Mouse (Mus musculus): ENCODE measurements around the gene Cgnl1. TPM values are rescaled to one million over a fixed set of nuclear protein-coding genes. Genes with fewer than 3 reads are reported as not detected.

The Cgnl1 gene
- polyA plus RNA-seq, 1 experiment from 2014 or later: 4.6 TPM

- 91% methylated on average over 3 of the region's 3 CpGs for WGBS
These were observed 106.5 kb downstream of the Cgnl1 start for GRCm38 (mm10) chr9:71664855-71665254.

GRCm38 (mm10) chr9:71663421-71664217, 107.8 kb downstream of the Cgnl1 start:
- no peaks in the 10 kb centered on the region for H3K9me3 ChIP-seq (ENCODE audit: control insufficient read depth, low read length)
- H3K4me2 ChIP-seq: no peak overlapping the region
- ATAC-seq (ENCODE audit: low FRiP score): no peak
- no peak overlapping the region for H3K9ac ChIP-seq (ENCODE audit: low read length)
- H3K36me3 ChIP-seq (ENCODE audit: control insufficient read depth, insufficient read depth, low read length): no peaks in the 10 kb centered on the region
- no peaks in the 10 kb centered on the region for H3K4me1 ChIP-seq (ENCODE audit: control insufficient read depth, insufficient read depth, low read length)
- DNase-seq (ENCODE audit: low spot score, missing footprints): no peak
- H3K27me3 ChIP-seq (ENCODE audit: control insufficient read depth, insufficient read depth, low read length): no peaks in the 10 kb centered on the region
- WGBS: 72% methylated on average over 11 of the region's 11 CpGs
- H3K4me3 ChIP-seq (ENCODE audit: low read depth, low read length): no peak overlapping the region
- no peak overlapping the region for H3K27ac ChIP-seq (ENCODE audit: low read depth, low read length)

More at GRCm38 (mm10) chr9:71664855-71665254, 106.5 kb downstream of the Cgnl1 start:
- Histone ChIP-seq H3K4me3 (ENCODE audit: low read depth, low read length) (no peak overlapping the region), H3K4me1 (ENCODE audit: control insufficient read depth, insufficient read depth, low read length) (no peaks in the 10 kb centered on the region), H3K27ac (ENCODE audit: low read depth, low read length) (no peak overlapping the region), H3K4me2 (no peak overlapping the region), H3K9me3 (ENCODE audit: control insufficient read depth, low read length) (no peaks in the 10 kb centered on the region), H3K9ac (ENCODE audit: low read length) (no peak overlapping the region), H3K36me3 (ENCODE audit: control insufficient read depth, insufficient read depth, low read length) (no peaks in the 10 kb centered on the region), H3K27me3 (ENCODE audit: control insufficient read depth, insufficient read depth, low read length) (no peaks in the 10 kb centered on the region)
- DNase-seq (ENCODE audit: low spot score, missing footprints) (no peak), ATAC-seq (ENCODE audit: low FRiP score) (no peak)

- Histone ChIP-seq H3K9me3 (ENCODE audit: control insufficient read depth, low read length) (no peaks in the 10 kb centered on the region; the same call in 1 of the 2 replicates), H3K4me2 (no peak overlapping the region), H3K4me3 (ENCODE audit: low read depth, low read length) (no peak overlapping the region), H3K27me3 (ENCODE audit: control insufficient read depth, insufficient read depth, low read length) (no peaks in the 10 kb centered on the region), H3K36me3 (ENCODE audit: control insufficient read depth, insufficient read depth, low read length) (no peaks in the 10 kb centered on the region), H3K4me1 (ENCODE audit: control insufficient read depth, insufficient read depth, low read length) (no peaks in the 10 kb centered on the region), H3K27ac (ENCODE audit: low read depth, low read length) (no peak overlapping the region), H3K9ac (ENCODE audit: low read length) (no peak overlapping the region)
- ATAC-seq (ENCODE audit: low FRiP score) (peak; percentile 48; the same call in 1 of the 2 replicates), DNase-seq (ENCODE audit: low spot score, missing footprints) (no peak)
- 62% methylated on average over 9 of the region's 9 CpGs for WGBS
These were observed 110.9 kb downstream of the Cgnl1 start for GRCm38 (mm10) chr9:71660540-71660939.

GRCm38 (mm10) chr9:71659681-71660080, 111.7 kb downstream of the Cgnl1 start:
- ATAC-seq (ENCODE audit: low FRiP score): no peak
- H3K9ac ChIP-seq (ENCODE audit: low read length): no peak overlapping the region
- no peaks in the 10 kb centered on the region for H3K36me3 ChIP-seq (ENCODE audit: control insufficient read depth, insufficient read depth, low read length)
- no peak overlapping the region for H3K4me3 ChIP-seq (ENCODE audit: low read depth, low read length)
- 63% methylated on average over 5 of the region's 5 CpGs for WGBS
- no peaks in the 10 kb centered on the region; the same call in 1 of the 2 replicates for H3K9me3 ChIP-seq (ENCODE audit: control insufficient read depth, low read length)
- DNase-seq (ENCODE audit: low spot score, missing footprints): no peak
- H3K4me1 ChIP-seq (ENCODE audit: control insufficient read depth, insufficient read depth, low read length): no peaks in the 10 kb centered on the region
- H3K4me2 ChIP-seq: no peak overlapping the region
- no peaks in the 10 kb centered on the region for H3K27me3 ChIP-seq (ENCODE audit: control insufficient read depth, insufficient read depth, low read length)
- no peak overlapping the region for H3K27ac ChIP-seq (ENCODE audit: low read depth, low read length)

- Histone ChIP-seq H3K9me3 (ENCODE audit: control insufficient read depth, low read length) (no peaks in the 10 kb centered on the region; the same call in 1 of the 2 replicates), H3K4me1 (ENCODE audit: control insufficient read depth, insufficient read depth, low read length) (no peaks in the 10 kb centered on the region), H3K27me3 (ENCODE audit: control insufficient read depth, insufficient read depth, low read length) (no peaks in the 10 kb centered on the region), H3K4me2 (no peak overlapping the region), H3K4me3 (ENCODE audit: low read depth, low read length) (no peak overlapping the region), H3K9ac (ENCODE audit: low read length) (no peak overlapping the region), H3K27ac (ENCODE audit: low read depth, low read length) (no peak overlapping the region), H3K36me3 (ENCODE audit: control insufficient read depth, insufficient read depth, low read length) (no peaks in the 10 kb centered on the region)
- no peak for ATAC-seq (ENCODE audit: low FRiP score)
- WGBS: 100% methylated on average over 1 of the region's 1 CpGs
- no peak for DNase-seq (ENCODE audit: low spot score, missing footprints)
These were observed 114.2 kb downstream of the Cgnl1 start for GRCm38 (mm10) chr9:71657199-71657598.

- Histone ChIP-seq H3K9me3 (ENCODE audit: control insufficient read depth, low read length) (no peaks in the 10 kb centered on the region; the same call in 1 of the 2 replicates), H3K4me2 (no peak overlapping the region), H3K27ac (ENCODE audit: low read depth, low read length) (no peak overlapping the region), H3K36me3 (ENCODE audit: control insufficient read depth, insufficient read depth, low read length) (no peaks in the 10 kb centered on the region), H3K27me3 (ENCODE audit: control insufficient read depth, insufficient read depth, low read length) (no peaks in the 10 kb centered on the region), H3K4me3 (ENCODE audit: low read depth, low read length) (no peak overlapping the region), H3K4me1 (ENCODE audit: control insufficient read depth, insufficient read depth, low read length) (no peaks in the 10 kb centered on the region), H3K9ac (ENCODE audit: low read length) (no peak overlapping the region)
- DNase-seq (ENCODE audit: low spot score, missing footprints) (no peak), ATAC-seq (ENCODE audit: low FRiP score) (no peak)
- 82% methylated on average over 3 of the region's 3 CpGs for WGBS
These were observed 116.5 kb downstream of the Cgnl1 start for GRCm38 (mm10) chr9:71654861-71655260.

GRCm38 (mm10) chr9:71646115-71646514, 125.3 kb downstream of the Cgnl1 start:
- H3K36me3 ChIP-seq (ENCODE audit: control insufficient read depth, insufficient read depth, low read length): no peaks in the 10 kb centered on the region
- no peak overlapping the region for H3K27ac ChIP-seq (ENCODE audit: low read depth, low read length)
- H3K4me3 ChIP-seq (ENCODE audit: low read depth, low read length): no peak overlapping the region
- no peaks in the 10 kb centered on the region for H3K4me1 ChIP-seq (ENCODE audit: control insufficient read depth, insufficient read depth, low read length)
- ATAC-seq (ENCODE audit: low FRiP score) (no peak), DNase-seq (ENCODE audit: low spot score, missing footprints) (peak; percentile 96)
- H3K4me2 ChIP-seq: no peak overlapping the region
- WGBS: 34% methylated on average over 6 of the region's 6 CpGs
- no peaks in the 10 kb centered on the region for H3K27me3 ChIP-seq (ENCODE audit: control insufficient read depth, insufficient read depth, low read length)
- H3K9ac ChIP-seq (ENCODE audit: low read length): no peak overlapping the region
- H3K9me3 ChIP-seq (ENCODE audit: control insufficient read depth, low read length): peaks cover 3% of the 10 kb centered on the region; the same call in 1 of the 2 replicates

GRCm38 (mm10) chr9:71643611-71644010, 127.8 kb downstream of the Cgnl1 start:
- DNase-seq (ENCODE audit: low spot score, missing footprints): no peak
- Histone ChIP-seq H3K4me3 (ENCODE audit: low read depth, low read length) (no peak overlapping the region), H3K27ac (ENCODE audit: low read depth, low read length) (no peak overlapping the region), H3K4me2 (no peak overlapping the region), H3K27me3 (ENCODE audit: control insufficient read depth, insufficient read depth, low read length) (no peaks in the 10 kb centered on the region), H3K9me3 (ENCODE audit: control insufficient read depth, low read length) (peaks cover 3% of the 10 kb centered on the region; the same call in 1 of the 2 replicates), H3K36me3 (ENCODE audit: control insufficient read depth, insufficient read depth, low read length) (no peaks in the 10 kb centered on the region), H3K9ac (ENCODE audit: low read length) (no peak overlapping the region), H3K4me1 (ENCODE audit: control insufficient read depth, insufficient read depth, low read length) (no peaks in the 10 kb centered on the region)
- ATAC-seq (ENCODE audit: low FRiP score): no peak
- 91% methylated on average over 4 of the region's 4 CpGs for WGBS

- H3K4me1 ChIP-seq (ENCODE audit: control insufficient read depth, insufficient read depth, low read length): no peaks in the 10 kb centered on the region
These were observed 129.1 kb downstream of the Cgnl1 start for GRCm38 (mm10) chr9:71642270-71642669.

More at GRCm38 (mm10) chr9:71642270-71642669, 129.1 kb downstream of the Cgnl1 start:
- DNase-seq (ENCODE audit: low spot score, missing footprints): no peak
- WGBS: 95% methylated on average over 3 of the region's 3 CpGs
- no peak overlapping the region for H3K9ac ChIP-seq (ENCODE audit: low read length)
- no peaks in the 10 kb centered on the region for H3K36me3 ChIP-seq (ENCODE audit: control insufficient read depth, insufficient read depth, low read length)
- peaks cover 3% of the 10 kb centered on the region; the same call in 1 of the 2 replicates for H3K9me3 ChIP-seq (ENCODE audit: control insufficient read depth, low read length)
- no peak overlapping the region for H3K4me3 ChIP-seq (ENCODE audit: low read depth, low read length)
- H3K27ac ChIP-seq (ENCODE audit: low read depth, low read length): no peak overlapping the region
- no peak for ATAC-seq (ENCODE audit: low FRiP score)
- H3K4me2 ChIP-seq: no peak overlapping the region
- no peaks in the 10 kb centered on the region for H3K27me3 ChIP-seq (ENCODE audit: control insufficient read depth, insufficient read depth, low read length)

Measured in midbrain, embryonic 11.5 days (tissue).